Mouse (Mus musculus) liver, postnatal 0 days (tissue): ENCODE data around the gene Pcare. TPM values are rescaled to one million over a fixed set of nuclear protein-coding genes. Genes with fewer than 3 reads are reported as not detected.

Experiments
- ATAC-seq: fragments of 200-750 bp; cut with Nextera tagmentation; 2 replicates; pipeline ENCODE4 v1.8.0; 2017; ENCODE audit warnings: mild to moderate bottlenecking, moderate library complexity
- DNase-seq: peaks from one replicate; pipeline ENCODE4 v3.0.0-alpha.2; 2016
- H3K27ac ChIP-seq: fragments of 300-500 bp; sonication (generic); 2 replicates; pipeline ENCODE4 v1.5.1; 2014; ENCODE audit warnings: antibody characterized with exemption, moderate library complexity, mild to moderate bottlenecking, low read depth
- H3K27me3 ChIP-seq: fragments of 300-500 bp; sonication (generic); 2 replicates; pipeline ENCODE4 v1.6.1; 2014; ENCODE audit warnings: low read length, control low read depth, mixed read lengths; ENCODE audit not compliant: insufficient read depth
- H3K36me3 ChIP-seq: fragments of 300-500 bp; sonication (generic); replicated peaks from 2 replicates; pipeline ENCODE4 v1.6.1; 2014; ENCODE audit warnings: mild to moderate bottlenecking, control low read depth, low read length, moderate library complexity, mixed read lengths; ENCODE audit not compliant: insufficient read depth
- H3K4me1 ChIP-seq: fragments of 300-500 bp; sonication (generic); 2 replicates; pipeline ENCODE4 v1.6.1; 2014; ENCODE audit warnings: antibody characterized with exemption, mild to moderate bottlenecking, control low read depth; ENCODE audit not compliant: insufficient read depth
- H3K4me2 ChIP-seq: fragments of 300-500 bp; sonication (generic); 2 replicates; pipeline ENCODE4 v1.6.1; 2014; ENCODE audit warnings: low read depth, mild to moderate bottlenecking, low read length, moderate library complexity, mixed read lengths
- H3K4me3 ChIP-seq: fragments of 300-500 bp; sonication (generic); 2 replicates; pipeline ENCODE4 v1.5.1; 2014; ENCODE audit warnings: low read depth, low read length
- H3K9ac ChIP-seq: fragments of 300-500 bp; sonication (generic); replicated peaks from 2 replicates; pipeline ENCODE4 v1.6.1; 2014; ENCODE audit warnings: mild to moderate bottlenecking, moderate library complexity
- H3K9me3 ChIP-seq: fragments of 300-500 bp; sonication (generic); 2 replicates; pipeline ENCODE4 v1.6.1; 2016; ENCODE audit warnings: mild to moderate bottlenecking, control low read depth, low read length, mixed read lengths
- CTCF ChIP-seq: sonication (generic); IDR thresholded peaks from 2 replicates; pipeline ENCODE4 v1.5.1; 2016; ENCODE audit warnings: antibody characterized with exemption, low read depth
- EP300 ChIP-seq: IDR thresholded peaks from 2 replicates; pipeline ENCODE4 v1.6.1; 2016; ENCODE audit warnings: antibody characterized with exemption, low read depth, mild to moderate bottlenecking
- WGBS: fragments of 180-500 bp; shearing (Covaris S2); extraction: QIAGEN DNeasy Blood & Tissue Kit; methylation state at CpG from one replicate; pipeline ENCODE4 v1.1.7; 2014; ENCODE audit not compliant: insufficient replicate concordance; 5-methylcytosine and 5-hydroxymethylcytosine counted together
- polyA plus RNA-seq: library from polyadenylated mRNA; unstranded; fragments of >200 nt; fragmentation: Nextera tagmentation; extraction: Ambion mirVana; gene quantifications from 2 replicates; pipeline ENCODE4 v1.2.1, GENCODE M21; 2015

Pcare gene
- polyA plus RNA-seq, 1 experiment from 2014 or later: not detected

- no peak for TF ChIP-seq EP300
- no peak for TF ChIP-seq CTCF
- peaks cover 10% of the 10 kb centered on the region; the same call in 1 of the 2 replicates for H3K9me3 ChIP-seq
- no peak overlapping the region for H3K27ac ChIP-seq
- H3K9ac ChIP-seq: no peak overlapping the region
- DNase-seq: no peak
- peak overlapping the region; percentile 58 for H3K4me2 ChIP-seq
- H3K4me1 ChIP-seq: no peaks in the 10 kb centered on the region
- ATAC-seq: no peak
- WGBS: 2% methylated on average over 29 of the region's 29 CpGs
- H3K4me3 ChIP-seq: peak overlapping the region; percentile 25; the same call in 1 of the 2 replicates
- no peaks in the 10 kb centered on the region for H3K36me3 ChIP-seq
- peaks cover 20% of the 10 kb centered on the region for H3K27me3 ChIP-seq
These were observed 29.6 kb upstream of the Pcare start for GRCm38 (mm10) chr17:71782242-71782698.

GRCm38 (mm10) chr17:71780945-71781344 lies 28.3 kb upstream of the Pcare start:
- 70% methylated on average over 4 of the region's 4 CpGs for WGBS
- H3K4me3 ChIP-seq: no peak overlapping the region
- no peak overlapping the region for H3K9ac ChIP-seq
- TF ChIP-seq EP300: no peak
- TF ChIP-seq CTCF: no peak
- no peak for DNase-seq
- no peaks in the 10 kb centered on the region for H3K36me3 ChIP-seq
- no peak overlapping the region for H3K27ac ChIP-seq
- no peak overlapping the region for H3K4me2 ChIP-seq
- H3K27me3 ChIP-seq: peaks cover 20% of the 10 kb centered on the region
- no peaks in the 10 kb centered on the region for H3K4me1 ChIP-seq
- no peak for ATAC-seq
- peaks cover 10% of the 10 kb centered on the region; the same call in 1 of the 2 replicates for H3K9me3 ChIP-seq

GRCm38 (mm10) chr17:71780490-71780889 lies 27.8 kb upstream of the Pcare start:
- H3K27me3 ChIP-seq: peaks cover 20% of the 10 kb centered on the region
- H3K9ac ChIP-seq: no peak overlapping the region
- TF ChIP-seq CTCF: no peak
- TF ChIP-seq EP300: no peak
- H3K4me2 ChIP-seq: no peak overlapping the region
- 81% methylated on average over 2 of the region's 2 CpGs for WGBS
- no peak overlapping the region for H3K4me3 ChIP-seq
- peaks cover 10% of the 10 kb centered on the region; the same call in 1 of the 2 replicates for H3K9me3 ChIP-seq
- no peaks in the 10 kb centered on the region for H3K4me1 ChIP-seq
- ATAC-seq: no peak
- H3K27ac ChIP-seq: no peak overlapping the region
- no peaks in the 10 kb centered on the region for H3K36me3 ChIP-seq
- DNase-seq: no peak

- Histone ChIP-seq H3K4me1 (no peaks in the 10 kb centered on the region), H3K27me3 (peaks cover 20% of the 10 kb centered on the region), H3K27ac (no peak overlapping the region), H3K4me3 (no peak overlapping the region), H3K9ac (no peak overlapping the region), H3K36me3 (no peaks in the 10 kb centered on the region), H3K4me2 (no peak overlapping the region), H3K9me3 (peaks cover 10% of the 10 kb centered on the region; the same call in 1 of the 2 replicates)
- TF ChIP-seq EP300 (no peak), CTCF (0 out of 2 replicates have a peak, but pooled peaks have one; percentile 30)
- 59% methylated on average over 3 of the region's 3 CpGs for WGBS
- ATAC-seq: no peak
- no peak for DNase-seq
These were observed 26.0 kb upstream of the Pcare start for GRCm38 (mm10) chr17:71778696-71779095.

- H3K4me2 ChIP-seq: no peak overlapping the region
- H3K9ac ChIP-seq: no peak overlapping the region
- TF ChIP-seq EP300 (no peak), CTCF (no peak)
- no peak overlapping the region for H3K4me3 ChIP-seq
- DNase-seq (no peak), ATAC-seq (no peak)
- H3K27me3 ChIP-seq: no peaks in the 10 kb centered on the region
- H3K27ac ChIP-seq: no peak overlapping the region
- H3K4me1 ChIP-seq: no peaks in the 10 kb centered on the region
- peaks cover 10% of the 10 kb centered on the region; the same call in 1 of the 2 replicates for H3K9me3 ChIP-seq
- WGBS: 72% methylated on average over 4 of the region's 4 CpGs
- no peaks in the 10 kb centered on the region for H3K36me3 ChIP-seq
These were observed 22.6 kb upstream of the Pcare start for GRCm38 (mm10) chr17:71775279-71775678.

GRCm38 (mm10) chr17:71774173-71774572 lies 21.5 kb upstream of the Pcare start:
- no peak overlapping the region for H3K27ac ChIP-seq
- H3K9ac ChIP-seq: no peak overlapping the region
- H3K4me1 ChIP-seq: no peaks in the 10 kb centered on the region
- H3K27me3 ChIP-seq: no peaks in the 10 kb centered on the region
- H3K4me3 ChIP-seq: no peak overlapping the region
- H3K9me3 ChIP-seq: peaks cover 10% of the 10 kb centered on the region; the same call in 1 of the 2 replicates
- TF ChIP-seq EP300 (no peak), CTCF (no peak)
- 62% methylated on average over 4 of the region's 4 CpGs for WGBS
- no peak overlapping the region for H3K4me2 ChIP-seq
- ATAC-seq (no peak), DNase-seq (no peak)
- H3K36me3 ChIP-seq: no peaks in the 10 kb centered on the region
